Mouse (Mus musculus) liver, postnatal 0 days (tissue): ENCODE measurements around the gene Ctr9.

ENCODE experiments used
- CTCF ChIP-seq: sonication (generic); IDR thresholded peaks from 2 replicates; pipeline ENCODE4 v1.5.1; 2016; ENCODE audit warnings: antibody characterized with exemption, low read depth
- EP300 ChIP-seq: IDR thresholded peaks from 2 replicates; pipeline ENCODE4 v1.6.1; 2016; ENCODE audit warnings: antibody characterized with exemption, low read depth, mild to moderate bottlenecking

DNA sequence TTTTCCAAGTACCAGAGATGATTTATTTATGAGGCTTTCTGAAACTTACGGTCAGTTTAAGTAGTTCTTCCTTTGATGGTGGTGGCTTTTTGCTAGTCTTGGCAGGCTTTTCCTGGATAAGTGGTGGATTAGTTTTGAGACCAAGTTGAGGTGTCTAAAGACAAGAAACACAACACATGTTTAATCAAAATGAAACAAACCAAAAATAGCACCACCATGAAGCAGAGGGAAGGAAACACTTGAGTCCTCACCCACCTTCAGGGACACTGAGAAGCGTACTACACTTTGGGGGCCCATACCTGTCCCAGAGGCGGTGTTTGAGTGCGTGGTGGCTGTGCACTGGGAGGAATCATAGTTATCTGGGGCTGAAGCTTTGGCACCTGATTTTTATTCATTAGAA, 46.5 kb downstream of the Ctr9 start:
- TF ChIP-seq EP300: no peak
- TF ChIP-seq CTCF: no peak
